Mouse (Mus musculus): ENCODE measurements around the gene Pdpk1. TPM values are rescaled to one million over a fixed set of nuclear protein-coding genes. Genes with fewer than 3 reads are reported as not detected.

Pdpk1 gene
- polyA plus RNA-seq, 1 experiment from 2014 or later, result 26.4 TPM

- no peak for ATAC-seq
- no peaks in the 10 kb centered on the region for H3K9me3 ChIP-seq (ENCODE audit: low read length)
- H3K9ac ChIP-seq (replicated peaks; ENCODE audit: low read depth), result no peak overlapping the region
- no peak for TF ChIP-seq CTCF (IDR thresholded peaks at IDR 0.05)
- no peak for TF ChIP-seq EP300 (IDR thresholded peaks at IDR 0.05)
- no peak overlapping the region for H3K27ac ChIP-seq (ENCODE audit: low read length)
- 87% methylated on average over 5 of the region's 5 CpGs for WGBS
- H3K4me3 ChIP-seq (ENCODE audit: low read depth, low read length), result no peak overlapping the region
- peaks cover 35% of the 10 kb centered on the region for H3K36me3 ChIP-seq (ENCODE audit: insufficient read depth, low read length)
- DNase-seq (ENCODE audit: low spot score), result no peak
- H3K4me1 ChIP-seq (ENCODE audit: insufficient read depth, low read depth, low read length), result no peaks in the 10 kb centered on the region
- no peaks in the 10 kb centered on the region for H3K27me3 ChIP-seq (replicated peaks; ENCODE audit: insufficient read depth, low read length)
- H3K4me2 ChIP-seq (replicated peaks; ENCODE audit: low read depth, low read length), result no peak overlapping the region
These were observed 92.9 kb downstream of the Pdpk1 start for GRCm38 (mm10) chr17:24057730-24058245.

GRCm38 (mm10) chr17:24056636-24057625 is 93.8 kb downstream of the Pdpk1 start:
- no peak overlapping the region for H3K9ac ChIP-seq (replicated peaks; ENCODE audit: low read depth)
- no peak overlapping the region for H3K4me2 ChIP-seq (replicated peaks; ENCODE audit: low read depth, low read length)
- no peak for TF ChIP-seq EP300 (IDR thresholded peaks at IDR 0.05)
- TF ChIP-seq CTCF (IDR thresholded peaks at IDR 0.05), result no peak
- DNase-seq (ENCODE audit: low spot score) (no peak), ATAC-seq (no peak)
- H3K27me3 ChIP-seq (replicated peaks; ENCODE audit: insufficient read depth, low read length), result no peaks in the 10 kb centered on the region
- H3K4me1 ChIP-seq (ENCODE audit: insufficient read depth, low read depth, low read length), result no peaks in the 10 kb centered on the region
- H3K27ac ChIP-seq (ENCODE audit: low read length), result no peak overlapping the region
- peaks cover 38% of the 10 kb centered on the region for H3K36me3 ChIP-seq (ENCODE audit: insufficient read depth, low read length)
- 87% methylated on average over 14 of the region's 14 CpGs for WGBS
- H3K9me3 ChIP-seq (ENCODE audit: low read length), result no peaks in the 10 kb centered on the region
- no peak overlapping the region for H3K4me3 ChIP-seq (ENCODE audit: low read depth, low read length)

GRCm38 (mm10) chr17:24049008-24049407 is 101.7 kb downstream of the Pdpk1 start:
- WGBS, result 92% methylated on average over 8 of the region's 8 CpGs
- Histone ChIP-seq H3K4me2 (replicated peaks; ENCODE audit: low read depth, low read length) (no peak overlapping the region), H3K9me3 (ENCODE audit: low read length) (no peaks in the 10 kb centered on the region), H3K27me3 (replicated peaks; ENCODE audit: insufficient read depth, low read length) (no peaks in the 10 kb centered on the region), H3K4me1 (ENCODE audit: insufficient read depth, low read depth, low read length) (no peaks in the 10 kb centered on the region), H3K36me3 (ENCODE audit: insufficient read depth, low read length) (peaks cover 19% of the 10 kb centered on the region; the same call in 1 of the 2 replicates), H3K9ac (replicated peaks; ENCODE audit: low read depth) (no peak overlapping the region), H3K4me3 (ENCODE audit: low read depth, low read length) (no peak overlapping the region), H3K27ac (ENCODE audit: low read length) (no peak overlapping the region)
- no peak for TF ChIP-seq EP300 (IDR thresholded peaks at IDR 0.05)
- no peak for TF ChIP-seq CTCF (IDR thresholded peaks at IDR 0.05)
- ATAC-seq (no peak), DNase-seq (ENCODE audit: low spot score) (no peak)

GRCm38 (mm10) chr17:24048053-24048452 is 102.7 kb downstream of the Pdpk1 start:
- Histone ChIP-seq H3K4me1 (ENCODE audit: insufficient read depth, low read depth, low read length) (no peaks in the 10 kb centered on the region), H3K36me3 (ENCODE audit: insufficient read depth, low read length) (peaks cover 14% of the 10 kb centered on the region; the same call in 1 of the 2 replicates), H3K27me3 (replicated peaks; ENCODE audit: insufficient read depth, low read length) (no peaks in the 10 kb centered on the region), H3K4me3 (ENCODE audit: low read depth, low read length) (no peak overlapping the region), H3K9ac (replicated peaks; ENCODE audit: low read depth) (no peak overlapping the region), H3K9me3 (ENCODE audit: low read length) (no peaks in the 10 kb centered on the region), H3K4me2 (replicated peaks; ENCODE audit: low read depth, low read length) (no peak overlapping the region), H3K27ac (ENCODE audit: low read length) (no peak overlapping the region)
- WGBS, result 71% methylated on average over 5 of the region's 5 CpGs
- TF ChIP-seq EP300 (IDR thresholded peaks at IDR 0.05) (no peak), CTCF (IDR thresholded peaks at IDR 0.05) (no peak)
- no peak for ATAC-seq
- DNase-seq (ENCODE audit: low spot score), result no peak

- no peaks in the 10 kb centered on the region for H3K27me3 ChIP-seq (replicated peaks; ENCODE audit: insufficient read depth, low read length)
- no peaks in the 10 kb centered on the region for H3K9me3 ChIP-seq (ENCODE audit: low read length)
- 25% methylated on average over 5 of the region's 5 CpGs for WGBS
- H3K36me3 ChIP-seq (ENCODE audit: insufficient read depth, low read length), result peaks cover 7% of the 10 kb centered on the region; the same call in 1 of the 2 replicates
- TF ChIP-seq CTCF (IDR thresholded peaks at IDR 0.05) (no peak), EP300 (IDR thresholded peaks at IDR 0.05) (no peak)
- no peaks in the 10 kb centered on the region for H3K4me1 ChIP-seq (ENCODE audit: insufficient read depth, low read depth, low read length)
- no peak overlapping the region for H3K27ac ChIP-seq (ENCODE audit: low read length)
- ATAC-seq (no peak), DNase-seq (ENCODE audit: low spot score) (no peak)
- no peak overlapping the region for H3K4me2 ChIP-seq (replicated peaks; ENCODE audit: low read depth, low read length)
- H3K9ac ChIP-seq (replicated peaks; ENCODE audit: low read depth), result no peak overlapping the region
- H3K4me3 ChIP-seq (ENCODE audit: low read depth, low read length), result no peak overlapping the region
These were observed 104.7 kb downstream of the Pdpk1 start for GRCm38 (mm10) chr17:24046026-24046425.

- Histone ChIP-seq H3K4me1 (ENCODE audit: insufficient read depth, low read depth, low read length) (no peaks in the 10 kb centered on the region), H3K9ac (replicated peaks; ENCODE audit: low read depth) (no peak overlapping the region), H3K27ac (ENCODE audit: low read length) (no peak overlapping the region), H3K4me2 (replicated peaks; ENCODE audit: low read depth, low read length) (no peak overlapping the region), H3K9me3 (ENCODE audit: low read length) (no peaks in the 10 kb centered on the region), H3K36me3 (ENCODE audit: insufficient read depth, low read length) (peaks cover 3% of the 10 kb centered on the region; the same call in 1 of the 2 replicates), H3K4me3 (ENCODE audit: low read depth, low read length) (no peak overlapping the region), H3K27me3 (replicated peaks; ENCODE audit: insufficient read depth, low read length) (no peaks in the 10 kb centered on the region)
- ATAC-seq, result no peak
- WGBS, result 73% methylated on average over 10 of the region's 10 CpGs
- no peak for DNase-seq (ENCODE audit: low spot score)
- TF ChIP-seq CTCF (IDR thresholded peaks at IDR 0.05), result no peak
- TF ChIP-seq EP300 (IDR thresholded peaks at IDR 0.05), result no peak
These were observed 105.1 kb downstream of the Pdpk1 start for GRCm38 (mm10) chr17:24045608-24046007.
